Mouse (Mus musculus) heart, adult 11 months (tissue): Measurements from ENCODE around the gene Trp53bp2.
A peak's percentile ranks its signal among the peaks of the same experiment; 100 is the strongest.

Experiments used
- DNase-seq: peaks from one replicate; pipeline ENCODE4 v3.0.0; 2022

Gene Trp53bp2

DNA sequence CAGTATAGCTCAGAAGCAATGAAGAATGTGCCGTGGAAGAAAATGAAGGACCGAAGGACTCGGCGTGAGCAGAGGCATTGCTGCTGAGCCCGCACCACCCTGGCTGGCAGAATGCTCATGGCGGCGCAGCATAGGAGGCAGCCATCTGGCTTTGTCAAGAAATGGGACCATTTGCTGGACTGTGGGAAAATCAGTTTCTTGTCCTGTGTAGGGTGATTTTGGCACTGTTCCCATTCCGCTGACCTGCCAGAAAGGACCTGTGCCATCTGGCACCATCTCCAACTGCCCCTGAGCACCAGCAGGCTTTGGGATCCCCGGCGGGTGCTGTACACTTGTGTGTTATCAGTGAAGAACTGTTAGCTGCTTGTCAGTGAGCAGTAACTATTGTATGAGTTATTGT lies 52.8 kb downstream of the Trp53bp2 start:
- peak; percentile 91 for DNase-seq

DNA sequence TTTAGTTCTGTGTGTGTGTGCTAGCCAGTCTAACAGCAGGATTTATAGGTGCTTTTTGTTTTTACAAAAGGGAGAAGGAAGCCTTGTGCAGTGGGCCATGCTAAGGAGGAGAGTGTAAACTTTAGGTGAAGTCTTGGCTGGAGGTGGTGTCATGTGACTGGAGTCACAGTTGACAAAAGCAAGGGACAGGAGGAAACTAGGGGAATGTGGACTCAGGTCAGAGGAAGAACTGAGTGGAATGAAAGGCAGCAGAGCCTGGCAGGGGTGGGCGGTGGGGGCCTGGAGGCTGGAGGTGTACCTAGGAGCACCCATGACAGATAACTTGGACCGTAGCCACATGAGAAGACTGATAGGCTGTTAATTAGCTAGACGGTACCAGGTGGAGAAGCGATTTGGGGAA lies 56.3 kb downstream of the Trp53bp2 start:
- peak; percentile 77 for DNase-seq

DNA sequence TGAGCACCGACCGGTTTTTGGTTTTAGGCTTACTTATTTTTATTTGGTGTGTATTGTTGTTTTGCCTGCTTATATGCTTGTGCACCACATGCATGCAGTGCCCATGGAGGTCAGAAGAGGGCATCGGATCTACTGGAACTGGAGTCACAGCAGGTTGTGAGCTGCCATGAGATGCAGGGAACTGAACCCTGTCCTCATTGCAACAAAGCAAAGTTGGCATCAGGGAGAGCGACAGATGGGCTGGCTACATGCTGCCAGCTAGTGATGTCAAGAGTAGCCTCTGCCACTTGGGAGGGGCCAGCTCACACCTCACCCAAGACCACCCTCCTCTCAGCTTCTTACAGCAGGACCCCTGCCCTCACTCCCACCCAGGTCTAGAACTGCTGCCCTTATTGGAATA lies 57.0 kb downstream of the Trp53bp2 start:
- peak; percentile 87 for DNase-seq

DNA sequence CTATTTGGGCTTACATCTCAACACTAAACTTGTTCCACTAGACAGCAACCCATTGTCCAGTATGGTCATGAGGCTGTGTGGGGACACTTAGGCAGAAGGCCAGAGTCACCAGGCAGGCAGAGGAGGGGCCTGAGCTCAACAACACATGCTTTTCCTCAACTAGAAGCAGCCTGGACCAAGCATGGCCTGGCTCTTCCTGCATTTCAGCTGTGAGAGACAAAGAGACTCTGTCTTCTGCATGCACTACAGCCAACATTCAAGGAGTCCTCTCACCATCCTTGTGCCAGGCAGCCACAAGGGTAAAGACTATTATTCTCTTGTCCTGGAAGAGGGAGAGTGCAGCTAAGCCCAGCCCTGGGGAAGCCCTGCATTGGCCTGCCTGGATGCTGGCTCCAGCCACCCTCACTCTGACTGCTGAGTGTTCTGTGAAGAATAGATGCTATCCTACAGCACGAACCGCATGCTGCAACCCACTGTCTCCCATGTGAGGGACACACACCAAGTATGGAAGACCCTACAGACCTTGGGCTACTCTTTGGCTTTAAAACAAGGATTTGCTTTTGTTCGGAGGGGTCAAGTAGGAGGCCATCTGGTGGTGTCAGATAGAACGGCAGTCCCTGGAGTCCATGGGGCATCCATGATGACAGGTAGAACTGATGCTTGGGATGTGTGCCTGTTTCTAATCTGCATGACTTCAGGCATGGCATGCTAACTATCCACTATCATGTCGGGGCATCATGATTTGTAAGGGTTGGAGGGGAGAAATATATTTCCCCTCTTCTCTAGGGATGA lies 66.2 kb downstream of the Trp53bp2 start:
- peak; percentile 86 for DNase-seq

DNA sequence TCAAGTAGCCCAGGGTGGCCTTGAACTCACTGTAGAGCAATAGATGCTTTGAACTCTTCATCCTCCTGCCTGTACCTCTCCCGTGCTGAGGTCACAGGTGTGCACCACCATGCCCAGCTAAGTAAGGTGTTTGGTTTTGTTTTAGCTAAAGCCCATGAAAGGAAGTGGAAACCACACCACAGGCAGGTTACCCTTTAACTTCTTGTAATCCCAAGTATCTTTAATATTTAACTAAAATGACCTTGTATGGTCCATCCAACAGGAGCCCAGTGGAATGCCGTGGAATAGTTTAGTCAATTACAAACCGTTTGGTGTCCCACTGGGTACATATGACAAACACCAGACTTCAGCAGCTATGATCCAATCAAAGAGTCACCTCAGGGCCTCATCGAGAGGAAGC lies 70.0 kb downstream of the Trp53bp2 start:
- DNase-seq, result no peak

DNA sequence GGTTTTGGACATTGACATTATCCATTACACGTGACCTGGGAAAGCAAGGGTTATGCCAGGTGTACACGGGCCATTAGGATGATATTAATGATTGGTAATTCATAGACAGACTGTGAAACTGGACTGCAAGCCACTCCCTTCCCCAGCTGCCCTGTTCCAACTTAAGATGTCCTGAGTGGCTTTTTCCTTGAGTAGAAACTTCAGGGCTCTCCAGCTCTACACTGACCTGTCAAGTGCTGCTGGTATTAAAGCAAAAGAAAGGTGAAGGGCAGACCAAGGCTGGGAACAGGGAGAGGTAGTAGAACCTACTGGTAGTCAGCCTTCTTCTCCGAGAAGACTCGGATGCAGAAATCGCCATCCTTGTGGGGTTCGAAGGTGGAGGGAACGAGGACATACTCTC lies 72.2 kb downstream of the Trp53bp2 start:
- no peak for DNase-seq

DNA sequence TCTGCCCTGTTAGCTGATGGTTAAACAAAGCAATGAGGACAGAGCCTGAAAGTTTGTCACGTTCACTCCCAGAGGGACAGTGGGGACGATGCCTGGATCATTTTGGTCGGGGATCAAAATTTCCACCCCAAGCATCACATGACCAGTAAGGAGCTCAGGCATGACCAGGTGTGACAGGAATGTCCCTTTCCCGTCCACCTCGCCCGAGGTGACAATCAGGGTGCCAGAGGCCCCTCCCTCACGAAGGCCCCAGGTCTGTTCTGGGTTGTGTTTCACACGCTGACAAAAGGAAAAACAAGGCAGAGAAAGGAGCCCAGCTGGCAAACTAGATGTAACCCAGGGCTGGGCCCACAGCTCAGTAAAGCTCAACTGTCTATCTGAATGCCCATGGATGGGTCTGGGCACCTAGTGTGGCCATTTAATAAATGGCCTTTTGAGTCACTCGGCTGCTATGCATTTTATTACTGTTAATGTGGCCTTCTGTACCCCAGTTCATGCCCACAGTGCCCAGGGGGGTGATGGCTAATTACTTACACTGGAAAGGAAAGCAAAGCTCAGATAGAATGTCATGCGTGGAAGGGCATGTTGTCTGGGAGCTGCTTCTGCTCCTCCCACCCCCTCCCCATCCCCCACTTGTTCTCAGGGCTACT lies 72.8 kb downstream of the Trp53bp2 start:
- DNase-seq, result peak; percentile 85

DNA sequence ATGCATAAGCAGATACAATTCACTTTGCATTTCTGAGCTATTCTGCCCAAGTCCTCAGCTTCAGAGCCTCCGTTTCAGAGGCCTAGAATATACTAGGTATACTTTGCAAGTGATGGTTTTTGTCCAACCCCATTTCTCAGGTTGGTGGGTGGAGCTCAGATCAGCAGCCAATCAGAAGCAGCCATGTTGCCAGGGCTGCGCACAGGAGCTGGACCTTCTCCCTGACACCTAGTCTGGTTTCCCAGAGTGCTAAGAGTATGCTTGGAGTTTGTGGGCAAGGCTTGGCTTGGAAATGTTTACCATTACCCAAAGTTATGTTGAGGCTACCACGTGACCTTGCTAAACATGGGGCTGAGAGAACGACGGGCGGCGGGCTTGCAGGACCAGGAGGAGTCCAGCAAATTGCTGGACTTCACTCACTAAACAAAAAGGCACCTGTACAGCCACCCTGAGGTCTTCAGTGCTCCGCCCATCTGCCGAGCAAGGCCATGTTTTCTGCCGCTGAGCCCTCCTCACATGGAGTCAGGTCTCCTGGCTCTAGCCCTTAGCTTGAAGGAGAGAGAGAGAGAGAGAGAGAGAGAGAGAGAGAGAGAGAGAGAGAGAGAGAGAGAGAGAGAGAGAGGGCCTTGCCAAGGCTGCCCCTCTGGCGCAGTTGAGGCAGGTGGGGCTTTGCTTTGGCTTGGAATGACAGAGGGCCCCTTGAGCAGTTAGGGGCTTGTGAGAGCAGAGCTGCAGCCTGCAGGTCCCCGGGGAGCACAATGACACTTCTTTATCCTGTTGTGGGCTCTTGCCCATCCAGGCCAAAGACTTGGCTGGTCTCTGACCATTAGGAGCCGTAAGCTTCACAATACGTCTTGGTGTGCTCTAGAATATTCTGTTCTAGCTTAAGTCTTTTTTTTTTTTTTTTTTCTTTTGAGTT lies 74.3 kb downstream of the Trp53bp2 start:
- DNase-seq, result peak; percentile 90

DNA sequence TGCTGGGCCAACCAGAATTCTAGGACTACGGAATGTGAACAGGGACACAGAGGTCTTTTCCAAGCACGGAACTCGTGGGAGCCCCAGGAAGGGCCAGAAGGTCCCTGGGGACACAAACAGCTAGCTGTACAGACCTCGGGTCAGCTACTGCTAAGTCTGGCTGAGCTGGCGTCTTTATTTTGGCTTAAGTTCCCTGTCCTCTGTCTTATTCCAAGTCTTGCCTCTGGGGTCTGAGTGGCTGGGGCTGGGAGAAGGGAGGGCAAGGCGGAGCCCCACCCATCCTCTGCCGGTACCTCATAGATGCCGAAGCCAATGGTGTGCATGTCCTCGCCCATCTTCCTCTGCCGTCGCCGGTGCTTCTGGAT lies 74.9 kb downstream of the Trp53bp2 start:
- peak; percentile 99 for DNase-seq

DNA sequence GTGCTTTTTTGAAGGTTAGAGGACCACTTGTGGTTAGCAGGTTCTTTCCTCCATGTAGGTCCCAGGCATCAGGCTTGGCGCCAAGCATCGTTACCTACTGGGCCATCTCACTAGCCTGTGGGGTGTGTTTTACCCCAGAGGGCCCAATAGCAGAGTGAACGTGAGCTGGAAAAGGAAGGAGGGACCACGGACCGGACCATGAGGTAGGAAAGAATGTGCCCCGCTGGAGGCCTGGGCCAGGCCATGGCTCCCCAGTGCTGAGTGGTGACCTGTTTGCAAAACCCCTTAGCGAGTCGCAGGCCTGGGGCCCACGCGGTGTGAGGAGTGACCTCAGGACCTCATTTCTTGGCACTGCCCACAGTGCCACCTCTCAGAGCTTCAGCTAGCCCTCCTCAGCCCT lies 79.5 kb downstream of the Trp53bp2 start:
- DNase-seq, result peak; percentile 90

DNA sequence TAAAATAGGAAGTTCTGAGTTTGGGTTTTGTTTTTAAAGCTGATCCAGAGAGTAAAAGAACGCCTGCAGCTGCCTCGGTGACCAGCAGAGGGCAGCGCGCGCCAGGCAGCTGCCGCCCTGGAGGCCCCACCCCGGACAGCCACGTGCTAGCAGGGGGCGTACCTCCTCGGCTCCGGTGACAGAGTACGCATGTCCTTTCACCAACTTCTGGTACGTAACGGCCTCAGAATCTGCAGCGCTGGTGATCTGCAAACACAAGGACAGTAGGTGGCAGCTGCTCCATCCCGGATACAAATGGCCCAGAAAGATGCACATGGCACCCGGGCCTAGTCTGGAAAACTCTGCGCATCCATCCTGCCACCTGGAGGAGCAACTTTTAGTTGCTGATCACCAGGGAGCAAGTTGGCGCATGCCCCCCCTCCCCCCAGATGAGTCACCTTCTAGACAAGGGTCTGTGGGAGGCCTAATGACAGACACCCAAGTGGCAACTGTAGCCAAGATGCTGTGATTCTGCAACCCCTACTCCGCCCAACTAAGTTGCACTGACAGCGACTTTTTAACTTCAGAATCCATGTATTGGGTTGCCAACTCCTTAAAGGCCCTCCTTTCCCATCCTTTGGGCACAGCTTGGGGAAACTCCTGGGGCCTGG lies 81.0 kb downstream of the Trp53bp2 start:
- DNase-seq, result peak; percentile 99

DNA sequence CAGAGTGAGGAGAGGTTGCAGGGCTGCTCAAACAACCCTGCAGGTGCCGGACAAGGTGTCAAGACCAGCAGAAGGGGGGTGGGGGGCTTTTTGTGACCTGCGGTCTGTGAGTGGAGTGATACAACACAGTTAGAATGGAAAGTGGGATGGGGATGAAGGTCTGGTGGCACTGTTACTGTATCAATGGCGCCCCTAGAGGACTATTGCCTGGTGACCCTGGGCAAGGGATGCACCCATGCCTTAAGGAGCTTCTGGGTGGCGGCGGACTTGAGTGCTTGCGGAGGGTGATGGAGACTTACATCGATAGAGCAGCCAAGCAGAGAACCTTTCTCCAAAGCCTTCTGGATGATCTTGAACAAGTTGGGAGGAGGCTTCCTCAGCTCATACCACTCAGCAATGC lies 81.6 kb downstream of the Trp53bp2 start:
- no peak for DNase-seq

DNA sequence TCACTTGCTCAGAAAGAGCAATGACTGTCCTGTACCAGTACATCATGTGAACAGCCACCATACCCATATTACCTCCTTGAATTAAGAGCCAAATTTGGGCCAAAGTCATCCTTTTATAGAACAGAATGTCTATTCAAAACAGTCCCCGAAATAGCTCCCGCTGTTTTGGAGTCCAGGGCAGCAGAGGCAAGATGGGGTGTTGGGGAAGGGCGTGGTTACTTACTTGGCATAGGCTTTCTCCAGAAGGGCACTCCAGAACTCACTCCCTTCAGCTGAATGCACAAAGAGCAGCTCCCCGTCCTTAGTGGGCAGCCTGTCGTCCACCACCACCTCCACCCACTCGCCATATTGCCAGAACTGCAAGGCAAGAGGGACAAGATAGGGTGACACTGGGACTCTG lies 82.9 kb downstream of the Trp53bp2 start:
- DNase-seq, result peak; percentile 92

DNA sequence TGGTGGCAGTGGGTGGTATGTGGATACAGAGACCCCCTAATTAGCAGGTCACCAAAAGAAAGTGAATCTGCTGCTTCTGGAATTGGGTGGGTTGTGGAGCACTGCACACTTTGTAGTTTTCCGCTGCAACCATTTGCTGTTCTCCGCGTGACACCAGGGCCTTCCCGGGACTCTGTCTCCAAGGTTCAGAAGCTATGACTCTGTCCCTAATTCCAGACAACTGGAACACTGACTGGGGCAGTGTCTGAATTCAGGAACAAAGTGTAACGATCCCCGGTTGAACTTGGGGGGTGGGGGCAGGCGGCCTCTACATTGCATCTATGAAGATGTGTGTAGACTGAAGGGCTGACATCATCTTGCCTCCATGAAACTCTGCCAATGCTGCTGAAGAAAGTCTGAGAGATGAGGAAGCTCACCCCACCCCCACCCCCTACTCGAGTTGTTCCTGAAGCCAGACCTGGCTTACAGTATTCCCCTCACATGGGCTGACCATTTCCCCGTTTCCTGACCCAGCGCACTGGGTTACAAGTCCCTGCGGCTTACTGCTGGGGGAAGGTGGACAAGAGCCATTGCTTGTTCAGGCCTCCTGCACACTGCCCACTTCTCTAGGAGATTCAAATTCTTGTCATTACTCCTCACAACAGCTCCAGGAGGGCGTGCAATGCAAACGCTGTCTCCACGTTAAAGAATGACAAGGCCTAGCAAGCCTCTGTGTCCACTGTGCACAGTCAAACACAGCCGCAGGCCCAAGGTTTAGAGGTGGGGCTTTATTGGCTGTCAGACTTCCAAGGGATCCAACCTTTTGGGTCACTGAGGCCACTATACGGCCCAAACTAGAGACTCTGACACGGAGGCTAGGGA lies 85.5 kb downstream of the Trp53bp2 start:
- DNase-seq, result peak; percentile 90

DNA sequence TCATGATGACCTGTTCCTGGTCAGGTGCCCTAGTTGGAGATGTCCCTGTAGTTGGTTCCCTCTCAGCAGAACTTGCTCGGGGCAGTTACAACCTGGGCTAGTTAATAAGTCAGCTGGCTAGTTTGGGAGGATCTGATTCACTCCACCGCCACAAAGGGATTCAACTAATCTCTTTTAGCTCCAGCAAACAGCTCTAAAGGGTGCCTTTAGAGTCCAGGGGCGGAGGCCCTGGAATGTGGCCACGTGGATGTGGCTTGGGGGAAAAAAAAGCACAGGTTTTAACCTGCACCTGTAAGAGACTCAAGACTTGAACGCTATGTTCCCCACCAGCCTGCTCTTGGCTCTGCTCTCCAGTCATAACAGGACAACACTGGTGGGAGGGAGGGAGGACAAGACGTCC lies 87.7 kb downstream of the Trp53bp2 start:
- DNase-seq, result peak; percentile 86

DNA sequence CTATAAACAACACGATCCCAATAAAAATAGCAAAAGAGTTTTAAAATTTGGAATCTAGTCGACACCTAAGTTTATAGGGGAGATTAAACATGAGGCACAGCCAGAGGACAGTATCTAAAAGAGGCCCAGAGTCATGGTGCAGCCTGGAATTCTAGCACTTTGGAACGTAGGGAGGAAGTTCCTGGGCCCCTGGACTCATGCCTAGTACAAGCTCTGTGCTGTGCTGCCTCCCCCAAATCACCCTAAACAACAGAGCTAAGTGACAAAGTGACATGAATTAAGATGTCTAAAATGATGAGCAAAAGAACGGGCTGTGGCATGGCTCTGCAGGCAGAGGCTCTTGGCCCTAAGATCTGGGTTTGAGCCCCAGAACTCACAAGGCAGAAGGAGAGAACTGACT lies 88.8 kb downstream of the Trp53bp2 start:
- peak; percentile 91 for DNase-seq

DNA sequence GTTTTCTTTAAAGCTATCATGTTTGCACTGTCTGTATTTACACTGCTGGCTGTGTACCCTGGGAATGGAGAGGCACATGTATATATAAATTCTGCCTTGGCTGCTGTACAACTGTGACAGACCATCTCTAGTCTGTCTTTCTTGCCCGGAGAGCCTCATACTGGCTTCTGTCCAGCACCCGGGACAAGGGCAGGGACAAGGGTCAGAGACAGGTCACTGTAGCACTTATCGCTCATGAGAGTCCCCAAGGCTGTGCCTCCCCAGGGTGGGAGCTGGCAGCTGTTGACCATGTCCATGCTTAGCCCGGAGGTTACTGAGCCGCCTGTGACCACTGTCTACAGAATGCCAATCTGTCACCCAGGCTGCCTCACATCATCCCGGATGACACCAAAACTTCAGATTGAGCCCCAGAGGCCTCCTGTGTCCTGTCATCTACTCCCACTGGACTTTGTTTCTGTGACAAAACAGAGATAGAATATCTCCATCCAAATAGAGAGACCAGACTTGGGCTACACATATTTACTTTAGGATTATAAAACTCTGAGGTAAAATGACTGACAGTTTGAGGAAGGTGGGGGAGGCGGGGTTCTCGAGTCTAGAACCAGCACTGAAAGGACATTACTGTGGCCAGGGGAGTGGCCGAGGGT lies 90.6 kb downstream of the Trp53bp2 start:
- peak; percentile 97 for DNase-seq

DNA sequence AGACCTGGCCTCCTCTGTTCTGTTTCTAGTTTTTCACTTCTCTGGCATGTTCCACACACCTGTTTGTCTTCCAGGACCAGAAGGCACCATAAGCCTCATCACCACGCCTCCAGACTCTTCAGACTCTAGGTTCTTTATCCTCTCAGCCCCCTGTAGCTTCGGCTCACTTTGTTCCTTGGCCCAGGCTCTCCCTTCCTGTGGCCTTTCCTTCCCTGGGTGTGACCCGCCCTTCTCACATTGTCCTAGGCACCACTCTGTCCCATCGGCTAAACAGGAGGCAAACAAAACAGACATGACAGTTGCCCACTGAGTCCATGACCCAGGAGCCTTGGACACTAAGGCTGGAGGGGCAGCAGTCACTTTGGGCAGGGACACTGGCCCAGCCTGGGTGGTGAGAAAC lies 91.3 kb downstream of the Trp53bp2 start:
- DNase-seq, result peak; percentile 98

DNA sequence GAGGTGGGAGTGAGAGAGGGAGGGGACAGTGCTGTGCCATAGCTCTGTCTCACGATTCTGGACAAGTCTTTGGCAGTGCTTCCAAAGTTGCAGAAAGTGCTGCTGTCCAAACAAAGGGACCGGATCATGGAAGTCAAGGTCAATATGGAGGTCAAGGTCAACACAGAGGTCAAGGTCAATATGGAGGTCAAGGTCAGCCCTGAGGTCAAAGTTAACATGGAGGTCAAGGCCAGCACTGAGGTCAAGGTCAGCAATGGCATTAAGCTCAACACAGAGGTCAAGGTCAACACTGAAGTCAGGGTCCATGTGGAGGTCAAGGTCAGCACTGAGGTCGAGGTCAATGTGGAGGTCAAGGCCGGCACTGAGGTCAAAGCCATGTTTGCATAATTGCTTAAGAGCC lies 91.9 kb downstream of the Trp53bp2 start:
- no peak for DNase-seq

DNA sequence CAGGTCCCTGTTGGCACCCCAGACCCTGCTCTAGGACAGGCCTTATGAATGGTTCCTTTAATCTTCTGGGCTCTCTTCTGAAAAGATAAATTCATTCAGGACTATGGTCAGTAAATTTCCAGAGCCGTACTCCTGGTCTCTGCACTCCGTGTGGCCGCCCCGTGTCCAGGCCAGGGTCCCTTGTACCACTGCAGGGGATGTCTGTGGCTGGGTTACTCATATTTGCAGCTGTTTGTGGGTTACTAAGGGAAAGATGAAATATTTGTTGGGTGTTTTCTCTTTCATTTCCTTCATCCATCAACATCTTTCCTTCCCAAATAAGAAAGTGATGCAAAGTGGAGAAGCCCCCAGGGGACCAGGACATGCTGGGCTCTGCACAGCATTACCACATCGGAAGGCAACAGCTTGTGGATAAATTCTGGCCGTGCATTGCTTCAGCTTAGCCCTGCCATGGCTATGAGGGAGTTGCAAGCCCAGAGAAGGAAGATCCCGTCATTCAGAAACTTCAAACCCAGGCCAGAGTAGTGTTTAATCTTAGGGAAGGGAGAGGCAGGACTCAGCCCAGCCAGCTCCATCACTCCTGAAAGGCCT lies 92.9 kb downstream of the Trp53bp2 start:
- DNase-seq, result peak; percentile 97

DNA sequence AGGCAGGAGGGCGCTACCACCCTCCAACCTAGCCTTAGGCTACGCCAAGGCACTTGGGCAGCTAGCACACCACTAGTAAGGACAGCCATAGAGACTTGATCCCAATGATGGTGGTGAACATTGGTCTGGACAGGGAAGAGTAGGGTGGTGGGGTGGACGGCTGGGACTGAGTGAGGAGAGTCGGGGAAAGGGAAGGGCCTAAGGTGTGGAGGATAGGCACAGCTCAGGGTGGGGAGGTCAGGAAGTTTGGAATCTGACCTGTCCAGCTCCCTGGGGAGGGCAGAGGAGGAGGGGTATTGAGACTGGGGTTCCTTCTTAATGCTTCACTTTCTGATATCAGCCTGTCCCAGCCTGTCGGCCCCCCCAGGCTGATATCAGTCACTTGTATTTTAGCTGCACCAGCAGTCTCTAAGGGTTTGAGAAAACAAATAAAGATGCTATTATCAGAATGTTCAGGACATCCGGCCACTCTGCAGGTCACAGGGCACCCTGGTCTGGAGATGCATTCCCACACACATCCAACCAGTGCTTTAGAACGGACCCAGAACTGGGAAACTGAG lies 93.6 kb downstream of the Trp53bp2 start:
- peak; percentile 94 for DNase-seq
